Mouse (Mus musculus) kidney, postnatal 0 days (tissue): Measurements from ENCODE around the gene Ceacam1. TPM values are rescaled to one million over a fixed set of nuclear protein-coding genes. Genes with fewer than 3 reads are reported as not detected.
"Not testable (repeated sequence)": the region's sequence is repeated elsewhere in the genome, so short reads cannot be mapped to it uniquely, and the experiment has no call there.

Experiments
- ATAC-seq: fragments of 200-750 bp; cut with Nextera tagmentation; replicated peaks from 2 replicates; pipeline ENCODE4 v1.8.0; 2017; ENCODE audit warnings: low read depth, moderate number of reproducible peaks, moderate TSS enrichment, moderate library complexity; ENCODE audit not compliant: low FRiP score
- DNase-seq: peaks from one replicate; pipeline ENCODE4 v3.0.0-alpha.2; 2016; ENCODE audit warnings: low spot score
- H3K27ac ChIP-seq: fragments of 300-500 bp; sonication (generic); 2 replicates; pipeline ENCODE4 v1.5.1; 2014; ENCODE audit warnings: mild to moderate bottlenecking
- H3K27me3 ChIP-seq: fragments of 300-500 bp; sonication (generic); 2 replicates; pipeline ENCODE4 v1.6.1; 2014; ENCODE audit warnings: low read length, mixed read lengths; ENCODE audit not compliant: insufficient read depth
- H3K36me3 ChIP-seq: fragments of 300-500 bp; sonication (generic); 2 replicates; pipeline ENCODE4 v1.6.1; 2014; ENCODE audit warnings: low read length, mixed read lengths; ENCODE audit not compliant: insufficient read depth
- H3K4me1 ChIP-seq: fragments of 300-500 bp; sonication (generic); replicated peaks from 2 replicates; pipeline ENCODE4 v1.6.1; 2014; ENCODE audit warnings: antibody characterized with exemption, low read length, mixed read lengths; ENCODE audit not compliant: insufficient read depth
- H3K4me2 ChIP-seq: fragments of 300-500 bp; sonication (generic); 2 replicates; pipeline ENCODE4 v1.6.1; 2014; ENCODE audit warnings: mild to moderate bottlenecking, low read length, moderate library complexity, mixed read lengths
- H3K4me3 ChIP-seq: fragments of 300-500 bp; sonication (generic); replicated peaks from 2 replicates; pipeline ENCODE4 v1.5.1; 2014; ENCODE audit warnings: low read depth, low read length
- H3K9ac ChIP-seq: fragments of 300-500 bp; sonication (generic); 2 replicates; pipeline ENCODE4 v1.6.1; 2014; ENCODE audit warnings: low read depth, low read length
- H3K9me3 ChIP-seq: fragments of 300-500 bp; sonication (generic); replicated peaks from 2 replicates; pipeline ENCODE4 v1.6.1; 2016; ENCODE audit warnings: low read length, inconsistent platforms, mixed read lengths
- CTCF ChIP-seq: IDR thresholded peaks from 2 replicates; pipeline ENCODE4 v1.5.1; 2016; ENCODE audit warnings: antibody characterized with exemption, low read depth, mild to moderate bottlenecking, moderate library complexity
- WGBS: fragments of 180-500 bp; shearing (Covaris S2); extraction: QIAGEN DNeasy Blood & Tissue Kit; methylation state at CpG from one replicate; pipeline ENCODE4 v1.1.7; 2014; 5-methylcytosine and 5-hydroxymethylcytosine counted together
- polyA plus RNA-seq: library from polyadenylated mRNA; unstranded; fragments of >200 nt; fragmentation: Nextera tagmentation; extraction: Ambion mirVana; gene quantifications from 2 replicates; pipeline ENCODE4 v1.2.1, GENCODE M21; 2015

Gene Ceacam1
- polyA plus RNA-seq, 1 experiment from 2014 or later: 6.3 TPM

DNA sequence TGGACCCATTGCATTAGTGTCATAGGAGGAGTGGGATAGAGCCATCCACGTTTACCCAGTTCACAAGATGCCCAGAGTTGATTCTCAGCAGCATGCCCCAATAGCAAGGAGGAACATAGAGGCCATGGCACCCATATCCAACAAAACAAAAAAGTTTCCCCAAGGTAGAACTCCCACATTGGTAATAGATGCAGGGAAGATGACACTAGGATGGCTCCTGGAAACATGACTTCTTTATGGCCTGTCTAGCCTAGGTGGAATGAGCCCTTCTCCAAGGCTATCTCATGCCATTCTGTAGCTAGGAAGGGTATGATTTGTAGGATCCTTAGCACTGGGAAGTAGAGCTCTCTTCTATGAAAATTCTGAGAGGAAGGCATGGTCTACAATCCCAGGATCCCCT is 12.4 kb downstream of the Ceacam1 start:
- Histone ChIP-seq H3K9me3 (no peaks in the 10 kb centered on the region), H3K27me3 (no peaks in the 10 kb centered on the region), H3K4me1 (no peaks in the 10 kb centered on the region), H3K4me3 (no peak overlapping the region), H3K27ac (no peak overlapping the region), H3K36me3 (no peaks in the 10 kb centered on the region), H3K9ac (no peak overlapping the region), H3K4me2 (no peak overlapping the region)
- WGBS: 95% methylated on average over 1 of the region's 1 CpGs
- no peak for TF ChIP-seq CTCF
- DNase-seq (no peak), ATAC-seq (no peak)

DNA sequence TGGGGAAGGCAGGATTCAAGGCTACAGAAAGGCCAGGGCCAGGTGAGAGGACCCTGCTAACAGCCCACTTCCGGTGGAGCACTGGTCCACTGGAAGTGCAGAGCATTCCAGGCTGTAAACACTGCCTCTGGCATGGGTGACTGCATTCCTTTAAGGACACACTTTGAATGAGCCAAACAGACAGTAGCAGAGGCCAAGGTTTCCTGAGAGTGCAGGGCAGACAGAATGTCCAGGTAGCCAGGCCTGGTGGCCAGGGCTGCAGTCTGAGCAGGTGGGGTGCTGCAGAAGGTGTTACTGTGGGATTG is 15.4 kb downstream of the Ceacam1 start:
- not testable (repeated sequence) for H3K4me3 ChIP-seq, H3K4me2 ChIP-seq, H3K9me3 ChIP-seq, ATAC-seq, H3K27me3 ChIP-seq, H3K36me3 ChIP-seq, H3K27ac ChIP-seq, H3K4me1 ChIP-seq, H3K9ac ChIP-seq, DNase-seq
- whole genome bisulfite sequencing: no CpG with 5 or more reads among the region's 1 CpGs

DNA sequence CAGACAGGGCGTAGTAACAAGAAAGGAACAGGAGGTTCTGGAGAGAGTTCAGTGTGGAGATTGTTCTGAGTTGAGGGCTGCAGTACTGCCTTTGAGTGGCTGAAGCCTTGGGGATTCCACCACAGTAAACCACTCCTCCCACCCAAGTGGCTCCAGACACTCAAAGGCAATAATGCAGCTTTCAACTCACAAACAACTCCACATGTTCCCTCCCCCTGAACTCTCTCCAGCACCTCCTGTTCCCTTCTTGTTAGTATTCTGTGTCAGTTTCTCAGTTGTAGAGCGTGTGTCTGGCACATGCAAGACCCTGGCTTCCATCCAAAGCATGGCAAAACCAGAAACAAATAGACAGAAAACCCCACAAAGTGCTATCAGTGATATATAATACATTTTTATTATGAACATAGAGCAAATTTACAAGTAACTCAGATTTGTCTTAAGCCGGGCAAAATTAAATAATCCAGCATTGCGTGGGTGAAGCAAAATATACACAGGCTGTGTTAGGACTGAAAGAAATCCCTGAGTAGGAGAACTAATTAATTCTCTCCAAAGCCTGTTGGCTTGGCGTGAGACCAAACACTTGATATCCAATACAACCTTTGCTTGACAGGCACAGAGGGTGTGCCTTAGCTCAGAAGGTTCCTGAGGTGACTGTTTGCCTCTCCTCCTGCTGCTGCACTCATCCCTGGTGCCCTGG is 15.9 kb downstream of the Ceacam1 start:
- not testable (repeated sequence) for H3K4me1 ChIP-seq, H3K4me3 ChIP-seq, ATAC-seq, H3K4me2 ChIP-seq, H3K9me3 ChIP-seq, H3K27me3 ChIP-seq, DNase-seq, H3K27ac ChIP-seq, H3K36me3 ChIP-seq, H3K9ac ChIP-seq
- 39% methylated on average over 4 of the region's 5 CpGs for WGBS

DNA sequence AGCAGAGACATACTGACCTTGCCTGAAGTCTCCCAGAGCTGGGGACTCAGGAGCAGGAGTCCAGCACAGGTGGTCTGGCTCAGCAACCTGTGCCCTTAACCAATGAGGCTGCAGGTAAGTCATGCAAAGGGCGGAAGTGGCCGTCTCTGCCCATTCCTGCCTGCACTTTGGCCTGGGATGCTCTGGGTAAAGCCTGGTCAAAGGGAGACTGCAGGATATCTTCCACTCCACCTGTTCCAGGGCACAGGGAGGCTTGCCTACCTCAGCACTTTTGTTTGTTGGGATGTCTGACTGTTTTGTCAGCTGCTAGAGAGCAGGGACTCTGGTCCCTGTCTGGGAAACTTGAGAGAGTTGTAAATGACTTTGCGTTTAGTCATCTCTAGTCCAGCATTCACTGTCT is 25.3 kb downstream of the Ceacam1 start:
- no peaks in the 10 kb centered on the region for H3K4me1 ChIP-seq
- 67% methylated on average over 3 of the region's 3 CpGs for WGBS
- no peak overlapping the region for H3K4me2 ChIP-seq
- H3K4me3 ChIP-seq: no peak overlapping the region
- H3K27ac ChIP-seq: no peak overlapping the region
- H3K36me3 ChIP-seq: no peaks in the 10 kb centered on the region
- no peaks in the 10 kb centered on the region for H3K27me3 ChIP-seq
- ATAC-seq (peak; percentile 69), DNase-seq (no peak)
- no peak overlapping the region for H3K9ac ChIP-seq
- H3K9me3 ChIP-seq: no peaks in the 10 kb centered on the region
- no peak for TF ChIP-seq CTCF

DNA sequence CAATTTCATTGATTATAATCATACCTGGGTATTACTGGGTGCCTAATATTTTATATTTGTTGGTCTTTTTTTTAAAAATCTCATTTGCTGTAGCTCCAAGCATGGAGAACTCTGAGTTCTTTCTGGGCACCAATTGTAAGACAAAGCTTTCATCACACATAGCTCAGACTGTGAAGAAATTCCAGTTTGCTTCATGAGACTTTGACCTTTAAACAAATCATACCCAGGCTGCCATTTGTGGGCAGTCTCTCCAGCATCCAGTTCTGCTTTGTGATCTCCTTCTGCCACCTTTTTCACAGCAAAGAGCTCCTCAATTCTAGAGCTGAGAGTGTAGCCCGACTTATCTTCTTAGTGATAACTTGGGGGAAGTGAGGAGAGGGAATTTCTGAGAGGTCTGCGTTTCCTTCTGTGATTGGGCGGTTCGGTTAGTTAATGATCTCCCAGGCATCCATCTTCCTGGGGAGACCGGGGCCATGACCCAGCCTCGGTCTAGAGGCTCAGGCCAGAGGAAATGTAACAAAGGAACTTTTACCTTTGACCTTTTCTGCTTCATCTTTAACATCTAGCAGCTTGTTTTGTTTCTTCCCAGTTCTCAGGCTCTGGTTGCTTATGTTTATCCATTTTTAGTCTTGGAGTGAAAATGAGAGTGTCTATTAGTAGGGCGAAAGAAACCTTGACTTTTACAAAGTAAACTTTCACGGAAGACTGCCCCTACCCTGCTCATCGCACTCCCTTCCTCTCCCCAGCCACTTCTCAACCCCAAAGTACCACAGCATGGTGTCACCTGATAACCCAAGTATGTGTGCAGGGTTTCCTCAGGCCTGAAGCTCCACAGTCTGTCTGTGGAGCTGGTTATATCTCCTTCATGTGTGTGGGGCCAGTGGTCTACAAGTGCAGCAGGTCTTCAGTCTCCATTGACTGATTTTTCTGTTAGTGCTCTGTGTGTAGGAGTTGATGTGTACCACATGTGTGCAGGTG is 27.2 kb downstream of the Ceacam1 start:
- Histone ChIP-seq H3K36me3 (no peaks in the 10 kb centered on the region), H3K9ac (no peak overlapping the region), H3K27ac (no peak overlapping the region), H3K4me2 (no peak overlapping the region), H3K4me1 (no peaks in the 10 kb centered on the region), H3K4me3 (no peak overlapping the region), H3K27me3 (no peaks in the 10 kb centered on the region), H3K9me3 (no peaks in the 10 kb centered on the region)
- no peak for TF ChIP-seq CTCF
- DNase-seq: no peak
- ATAC-seq: no peak
- 18% methylated on average over 9 of the region's 9 CpGs for WGBS

DNA sequence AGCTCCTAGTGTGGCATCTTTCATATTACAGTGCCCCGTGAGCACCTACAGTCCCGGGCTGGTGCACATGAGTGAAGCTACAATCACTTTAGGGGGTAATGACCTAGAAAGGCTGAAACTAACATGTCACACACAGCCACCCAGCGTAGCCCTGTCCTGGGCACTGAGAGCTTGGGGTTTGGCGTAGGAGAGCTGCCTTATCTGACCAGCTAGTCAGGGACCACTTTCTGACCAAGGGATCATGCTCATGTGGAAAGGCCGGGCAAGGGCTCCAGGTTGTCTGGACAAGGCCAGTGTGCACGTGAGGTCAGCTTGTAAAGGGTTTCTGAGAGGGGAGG is 36.6 kb downstream of the Ceacam1 start:
- Histone ChIP-seq H3K27ac (no peak overlapping the region), H3K27me3 (no peaks in the 10 kb centered on the region), H3K4me3 (no peak overlapping the region), H3K36me3 (no peaks in the 10 kb centered on the region), H3K4me1 (0 out of 2 replicates have a peak, but pooled peaks cover 4% of the 10 kb centered on the region), H3K9me3 (no peaks in the 10 kb centered on the region), H3K4me2 (no peak overlapping the region), H3K9ac (no peak overlapping the region)
- no peak for TF ChIP-seq CTCF
- DNase-seq (no peak), ATAC-seq (no peak)
- WGBS: 50% methylated on average over 6 of the region's 6 CpGs
